Comparison of ENCODE assay signal across 9 mouse cellular contexts in genomic region chr6:146795166-146795923, GRCm38 (mm10). TPM values are rescaled to one million over a fixed set of nuclear protein-coding genes. Genes with fewer than 3 reads are reported as not detected.
DNase-seq lines count a peak whose midpoint lies in the region; ATAC-seq and TF ChIP-seq lines count a peak whose summit lies in the region.
"Had no signal": no experiment of that assay in that cellular context is flagged by ENCODE, and none has a peak within 500 bp of the region (broad histone marks: within the 10 kb centered on the region; RNA-seq: fewer than 3 reads in every experiment).

No protein-coding gene starts in this region.

- peaks cover 2% of the 10 kb centered on the region; the same call in 1 of the 2 replicates for H3K4me1 ChIP-seq in lung, embryonic 16.5 days (replicated peaks; ENCODE audit: control insufficient read depth, insufficient read depth, low read length)
- H3K4me1 ChIP-seq in forebrain, embryonic 11.5 days (replicated peaks; ENCODE audit: control insufficient read depth, insufficient read depth, low read length), result peaks cover 5% of the 10 kb centered on the region; the same call in 1 of the 2 replicates
- 0 out of 2 replicates have a peak, but pooled peaks cover 7% of the 10 kb centered on the region for H3K4me1 ChIP-seq in intestine, postnatal 0 days (replicated peaks; ENCODE audit: control insufficient read depth, insufficient read depth, low read length)
- H3K4me1 ChIP-seq in midbrain, embryonic 13.5 days (replicated peaks), result peaks cover 13% of the 10 kb centered on the region

- H3K27me3 ChIP-seq in lung, embryonic 16.5 days (ENCODE audit: control insufficient read depth, insufficient read depth, low read depth, low read length), result no peaks in the 10 kb centered on the region
- H3K27me3 ChIP-seq in forebrain, embryonic 11.5 days (ENCODE audit: control insufficient read depth, insufficient read depth, low read length), result peaks cover 4% of the 10 kb centered on the region; the same call in 1 of the 2 replicates
- H3K27me3 ChIP-seq in intestine, postnatal 0 days (replicated peaks; ENCODE audit: control insufficient read depth, insufficient read depth, low read length), result no peaks in the 10 kb centered on the region
- peaks cover 32% of the 10 kb centered on the region for H3K27me3 ChIP-seq in midbrain, embryonic 13.5 days

- no peaks in the 10 kb centered on the region for H3K9me3 ChIP-seq in lung, embryonic 16.5 days (ENCODE audit: control insufficient read depth, low read length)
- no peaks in the 10 kb centered on the region for H3K9me3 ChIP-seq in forebrain, embryonic 11.5 days (ENCODE audit: control insufficient read depth, low read length)
- H3K9me3 ChIP-seq in intestine, postnatal 0 days (ENCODE audit: control insufficient read depth), result no peaks in the 10 kb centered on the region
- H3K9me3 ChIP-seq in midbrain, embryonic 13.5 days, result no peaks in the 10 kb centered on the region

- no peak overlapping the region for H3K27ac ChIP-seq in lung, embryonic 16.5 days (ENCODE audit: low read length)
- H3K27ac ChIP-seq in forebrain, embryonic 11.5 days (ENCODE audit: low read depth, low read length), result no peak overlapping the region
- no peak overlapping the region for H3K27ac ChIP-seq in intestine, postnatal 0 days (ENCODE audit: low read depth, low read length)
- H3K27ac ChIP-seq in midbrain, embryonic 13.5 days, result no peak overlapping the region

- no peak for DNase-seq in lung, postnatal 36 days
- no peak for DNase-seq in forebrain, embryonic 11.5 days (ENCODE audit: low spot score)
- no peak for DNase-seq in urinary bladder, adult 18-20 months (ENCODE audit: low spot score in 2 of 2)
- DNase-seq in gastrocnemius, postnatal 10 days, result no peak

- TF ChIP-seq CTCF in intestine, postnatal 0 days (IDR thresholded peaks at IDR 0.05; ENCODE audit: low read depth), result no peak

- peak overlapping the region; percentile 80 for H3K9ac ChIP-seq in lung, embryonic 16.5 days (ENCODE audit: low read length)
- peak overlapping the region; percentile 65 for H3K9ac ChIP-seq in forebrain, embryonic 11.5 days (ENCODE audit: low read length)
- H3K9ac ChIP-seq in intestine, postnatal 0 days (ENCODE audit: low read depth, low read length), result peak overlapping the region; percentile 54
- H3K9ac ChIP-seq in midbrain, embryonic 13.5 days (replicated peaks), result peak overlapping the region; percentile 71

- H3K4me2 ChIP-seq in lung, embryonic 16.5 days (ENCODE audit: low read depth, low read length), result peak overlapping the region; percentile 79
- H3K4me2 ChIP-seq in forebrain, embryonic 11.5 days (ENCODE audit: low read depth, low read length, severe bottlenecking), result peak overlapping the region; percentile 81
- H3K4me2 ChIP-seq in intestine, postnatal 0 days (replicated peaks; ENCODE audit: low read depth), result peak overlapping the region; percentile 97
- peak overlapping the region; percentile 86 for H3K4me2 ChIP-seq in midbrain, embryonic 13.5 days (replicated peaks)

- no peak; the same call in 1 of the 2 replicates for ATAC-seq in lung, embryonic 16.5 days (ENCODE audit: low read depth)
- no peak; the same call in 1 of the 2 replicates for ATAC-seq in forebrain, embryonic 11.5 days (replicated peaks; ENCODE audit: low FRiP score)
- ATAC-seq in intestine, postnatal 0 days, result peak; percentile 37
- peak; percentile 52; the same call in 1 of the 2 replicates for ATAC-seq in midbrain, embryonic 13.5 days
- ATAC-seq in cerebellum, adult (ENCODE audit: insufficient number of reproducible peaks, low FRiP score, low TSS enrichment), result no peak

- H3K36me3 ChIP-seq in lung, embryonic 16.5 days (ENCODE audit: control insufficient read depth, insufficient read depth, low read length), result no peaks in the 10 kb centered on the region
- no peaks in the 10 kb centered on the region for H3K36me3 ChIP-seq in forebrain, embryonic 11.5 days (ENCODE audit: control insufficient read depth, insufficient read depth, low read length)
- no peaks in the 10 kb centered on the region for H3K36me3 ChIP-seq in intestine, postnatal 0 days (ENCODE audit: control insufficient read depth, insufficient read depth)
- H3K36me3 ChIP-seq in midbrain, embryonic 13.5 days, result no peaks in the 10 kb centered on the region

- H3K4me3 ChIP-seq in lung, embryonic 16.5 days (ENCODE audit: low read length), result peak overlapping the region; percentile 66
- peak overlapping the region; percentile 44 for H3K4me3 ChIP-seq in forebrain, embryonic 11.5 days (ENCODE audit: low read depth, low read length)
- H3K4me3 ChIP-seq in intestine, postnatal 0 days (ENCODE audit: low read depth, low read length), result peak overlapping the region; percentile 52
- peak overlapping the region; percentile 52 for H3K4me3 ChIP-seq in midbrain, embryonic 13.5 days (replicated peaks)

- WGBS in lung, embryonic 16.5 days, result 8% methylated on average over 22 of the region's 22 CpGs
- 21% methylated on average over 22 of the region's 22 CpGs for WGBS in forebrain, embryonic 11.5 days
- 9% methylated on average over 22 of the region's 22 CpGs for WGBS in intestine, postnatal 0 days
- 17% methylated on average over 22 of the region's 22 CpGs for WGBS in midbrain, embryonic 13.5 days

RNA-seq across cellular contexts. Expression of gene Arntl2, which starts 0.5 kb away (rescaled TPM):
- polyA plus RNA-seq in lung, embryonic 16.5 days (2015; fragmentation: Nextera tagmentation; extraction: Ambion mirVana), result 3.9 and 4.4 TPM in 2 replicates
- 0.86 and 1.3 TPM in 2 replicates for polyA plus RNA-seq in forebrain, embryonic 11.5 days (2014; fragmentation: Nextera tagmentation; extraction: Ambion mirVana)
- polyA plus RNA-seq in intestine, postnatal 0 days (2015; fragmentation: Nextera tagmentation; extraction: Ambion mirVana), result 0.52 and 0.76 TPM in 2 replicates
- 1.8 and 2.6 TPM in 2 replicates for polyA plus RNA-seq in midbrain, embryonic 13.5 days (2015; fragmentation: Nextera tagmentation; extraction: Ambion mirVana)
- 1 to 10 TPM in 1 of 2 experiments, under 1 TPM in 1; 0.68 to 1.5 TPM for total RNA-seq in gastrocnemius, postnatal 10 days (2021)

RNA-seq across cellular contexts. Expression of gene Smco2, which starts 54.6 kb away (rescaled TPM):
- polyA plus RNA-seq in lung, embryonic 16.5 days (2015; fragmentation: Nextera tagmentation; extraction: Ambion mirVana), result not detected in 2 replicates
- not detected in 2 replicates for polyA plus RNA-seq in forebrain, embryonic 11.5 days (2014; fragmentation: Nextera tagmentation; extraction: Ambion mirVana)
- not detected in 2 replicates for polyA plus RNA-seq in intestine, postnatal 0 days (2015; fragmentation: Nextera tagmentation; extraction: Ambion mirVana)
- polyA plus RNA-seq in midbrain, embryonic 13.5 days (2015; fragmentation: Nextera tagmentation; extraction: Ambion mirVana), result not detected in 2 replicates
- total RNA-seq in gastrocnemius, postnatal 10 days (2021), result not detected
- polyA plus RNA-seq: brain, embryonic 14.5 days had no signal

Comparison
In these comparisons a context has a peak if more than half of its experiments do, and no peak if none do; other contexts are left out.
1. ATAC-seq: peak in intestine, postnatal 0 days (single experiment) and midbrain, embryonic 13.5 days (single experiment); none in lung, embryonic 16.5 days (single experiment), forebrain, embryonic 11.5 days (single experiment) and cerebellum, adult (single experiment).
2. Peak in every context shown above with its lines, with median percentiles within 50 percentile points of each other: H3K4me2 ChIP-seq, H3K4me3 ChIP-seq and H3K9ac ChIP-seq.